Comparison of ENCODE assay signal across 28 mouse cellular contexts in the genomic region with DNA sequence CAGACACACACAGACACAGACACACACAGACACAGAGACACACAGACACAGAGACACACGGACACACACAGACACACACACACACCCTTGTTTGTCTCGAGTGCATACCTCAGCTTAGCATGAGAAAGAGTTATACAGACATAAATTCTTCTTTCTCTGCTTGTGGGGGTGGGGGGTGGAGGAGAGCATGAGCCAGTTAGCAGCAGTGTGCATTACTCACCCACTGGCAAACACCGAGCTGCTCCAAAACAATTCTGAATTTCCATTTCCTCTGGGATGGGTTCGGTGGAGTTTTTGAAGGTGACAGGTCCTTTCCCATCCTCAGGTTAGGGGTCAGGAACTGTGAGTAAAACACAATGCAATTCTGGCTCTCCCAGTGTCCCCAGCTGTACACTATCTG. TPM values are rescaled to one million over a fixed set of nuclear protein-coding genes. Genes with fewer than 3 reads are reported as not detected.
DNase-seq lines count a peak whose midpoint lies in the region; ATAC-seq and TF ChIP-seq lines count a peak whose summit lies in the region.
"Had no signal": no experiment of that assay in that cellular context is flagged by ENCODE, and none has a peak within 500 bp of the region (broad histone marks: within the 10 kb centered on the region; RNA-seq: fewer than 3 reads in every experiment).

No protein-coding gene starts in this region.

- no peak for DNase-seq in frontal cortex, postnatal 10 days (ENCODE audit: low spot score in 2 of 2)
- peak in 1 of 2 experiments; percentile 20 for DNase-seq in left cerebral cortex, adult 2 months (ENCODE audit: extremely low spot score in 1 of 2, low spot score in 2 of 2)
- DNase-seq in left cerebral cortex, postnatal 4 days = no peak
- DNase-seq in Muller cell, postnatal 12 days (ENCODE audit: inconsistent ontology term) = peak; percentile 67
- DNase-seq in adrenal gland, postnatal 10 days = no peak
- no peak for DNase-seq in MN1 (ENCODE audit: low spot score)
- DNase-seq: adrenal gland, adult 2 months; adrenal gland, postnatal 36 days; cerebellum, adult 11 months; cerebellum, adult 9-11 months; cerebellum, postnatal 25 days; gastrocnemius, adult 2 months; gastrocnemius, postnatal 14 days; heart, adult 11 months; heart, postnatal 4 days had no signal

- 0 out of 2 replicates have a peak overlapping the region, but pooled peaks have one; percentile 28 for H3K27ac ChIP-seq in left cerebral cortex, adult 2 months
- H3K27ac ChIP-seq: embryonic facial prominence, embryonic 12.5 days; embryonic facial prominence, embryonic 15.5 days; forebrain, embryonic 12.5 days; forebrain, embryonic 15.5 days; gastrocnemius, adult 2 months; hindbrain, embryonic 14.5 days; hindbrain, postnatal 0 days had no signal

- H3K4me2 ChIP-seq in myocyte (ENCODE audit: low read depth) = peak overlapping the region; percentile 22
- H3K4me2 ChIP-seq: embryonic facial prominence, embryonic 12.5 days; embryonic facial prominence, embryonic 15.5 days; forebrain, embryonic 12.5 days; forebrain, embryonic 15.5 days; heart, embryonic 11.5 days; hindbrain, embryonic 14.5 days had no signal

- H3ac ChIP-seq in myocyte (ENCODE audit: control insufficient read depth, insufficient read length) = no peak overlapping the region

- intact Hi-C loops in left cerebral cortex, adult 2 months (cut with DNase I) = no loop called here
- intact Hi-C loops in left cerebral cortex, postnatal 4 days (cut with DNase I) = no loop called here

- H3K36me3 ChIP-seq in myocyte (ENCODE audit: control insufficient read depth, insufficient read depth) = no peaks in the 10 kb centered on the region
- H3K36me3 ChIP-seq: embryonic facial prominence, embryonic 12.5 days; embryonic facial prominence, embryonic 15.5 days; forebrain, embryonic 12.5 days; forebrain, embryonic 15.5 days had no signal

- TF ChIP-seq POLR2A in myocyte (IDR thresholded peaks at IDR 0.05; ENCODE audit: insufficient read length, low read depth) = no peak

- no peaks in the 10 kb centered on the region for H3K79me2 ChIP-seq in myocyte (ENCODE audit: control insufficient read depth, insufficient read depth)

- H3K27me3 ChIP-seq in myocyte (ENCODE audit: control insufficient read depth, insufficient read depth, insufficient read length) = no peaks in the 10 kb centered on the region
- H3K27me3 ChIP-seq: embryonic facial prominence, embryonic 12.5 days; embryonic facial prominence, embryonic 15.5 days; forebrain, embryonic 12.5 days; forebrain, embryonic 15.5 days had no signal

- no peak for TF ChIP-seq CTCF in left cerebral cortex, adult 2 months (IDR thresholded peaks at IDR 0.05)

- peak; percentile 90 for ATAC-seq in frontal cortex, adult (ENCODE audit: low TSS enrichment)
- ATAC-seq: CD4-positive, CD25-positive, alpha-beta regulatory T cell, adult 4 months; forebrain, embryonic 15.5 days; hindbrain, postnatal 0 days; inflammation-experienced regulatory T-cells, adult 6 months; intestine, postnatal 0 days had no signal

- H3K4me3 ChIP-seq in left cerebral cortex, adult 2 months = no peak overlapping the region
- no peak overlapping the region for H3K4me3 ChIP-seq in myocyte
- H3K4me3 ChIP-seq: embryonic facial prominence, embryonic 12.5 days; embryonic facial prominence, embryonic 15.5 days; erythroblast, embryonic 14.5 days; forebrain, embryonic 12.5 days; forebrain, embryonic 15.5 days; gastrocnemius, adult 2 months had no signal

TF ChIP-seq in myocyte, 11 proteins besides CTCF, POLR2A, EP300 and RAD21:
- no peak for TF ChIP-seq SRF (IDR thresholded peaks at IDR 0.05; ENCODE audit: control insufficient read depth, insufficient read length, low read depth)
- TF ChIP-seq POLR2AphosphoS2 (IDR thresholded peaks at IDR 0.05; ENCODE audit: insufficient read length, low read depth) = no peak
- no peak for TF ChIP-seq E2F4 (IDR thresholded peaks at IDR 0.05; ENCODE audit: insufficient read depth)
- no peak for TF ChIP-seq CEBPB (IDR thresholded peaks at IDR 0.05; ENCODE audit: insufficient read depth, poor library complexity, severe bottlenecking)
- TF ChIP-seq USF1 (IDR thresholded peaks at IDR 0.05; ENCODE audit: low read depth) = no peak
- no peak for TF ChIP-seq MAX (IDR thresholded peaks at IDR 0.05; ENCODE audit: low read depth)
- no peak for TF ChIP-seq MYOG (IDR thresholded peaks at IDR 0.05; ENCODE audit: control insufficient read depth in 1 of 3, insufficient read depth in 1 of 3, insufficient read length in 2 of 3, low read depth in 2 of 3)
- TF ChIP-seq TCF12 (IDR thresholded peaks at IDR 0.05; ENCODE audit: insufficient read depth, poor library complexity, severe bottlenecking) = no peak
- no peak for TF ChIP-seq TCF3 (IDR thresholded peaks at IDR 0.05; ENCODE audit: insufficient read length, low read depth)
- TF ChIP-seq REST (IDR thresholded peaks at IDR 0.05; ENCODE audit: insufficient read depth, insufficient read length) = no peak
- no peak for TF ChIP-seq MYOD1 (IDR thresholded peaks at IDR 0.05; ENCODE audit: control insufficient read depth in 1 of 3, insufficient read length in 2 of 3, low read depth in 2 of 3)

RNA-seq across cellular contexts. Expression of a gene that starts 31.2 kb away (rescaled TPM):
- total RNA-seq in left cerebral cortex, adult 2 months (2021) = 10 to 100 TPM; 80.0 to 85.2 TPM
- total RNA-seq in left cerebral cortex, postnatal 4 days (2021) = 10 to 100 TPM; 14.6 to 20.9 TPM
- polyA plus RNA-seq in myocyte (2012; fragmentation: generic; extraction: Trizol) = 9.6 TPM
- total RNA-seq in adrenal gland, postnatal 10 days (2021) = 1 to 10 TPM; 4.1 to 5.4 TPM
- polyA plus RNA-seq: erythroblast, embryonic 14.5 days had no signal

RNA-seq across cellular contexts. Expression of a gene that starts 40.5 kb away (rescaled TPM):
- 10 to 100 TPM; 27.9 to 33.2 TPM for total RNA-seq in left cerebral cortex, adult 2 months (2021)
- 10 to 100 TPM in 1 of 2 experiments, 1 to 10 TPM in 1; 9.3 to 11.5 TPM for total RNA-seq in left cerebral cortex, postnatal 4 days (2021)
- 33.9 TPM for polyA plus RNA-seq in myocyte (2012; fragmentation: generic; extraction: Trizol)
- total RNA-seq in adrenal gland, postnatal 10 days (2021) = 10 to 100 TPM; 14.6 TPM
- polyA plus RNA-seq: CD4-positive, CD25-positive, alpha-beta regulatory T cell, adult 4 months; erythroblast, embryonic 14.5 days; inflammation-experienced regulatory T-cells, adult 6 months had no signal
